Comparison of ENCODE assay signal across 17 mouse cellular contexts in the genomic region with DNA sequence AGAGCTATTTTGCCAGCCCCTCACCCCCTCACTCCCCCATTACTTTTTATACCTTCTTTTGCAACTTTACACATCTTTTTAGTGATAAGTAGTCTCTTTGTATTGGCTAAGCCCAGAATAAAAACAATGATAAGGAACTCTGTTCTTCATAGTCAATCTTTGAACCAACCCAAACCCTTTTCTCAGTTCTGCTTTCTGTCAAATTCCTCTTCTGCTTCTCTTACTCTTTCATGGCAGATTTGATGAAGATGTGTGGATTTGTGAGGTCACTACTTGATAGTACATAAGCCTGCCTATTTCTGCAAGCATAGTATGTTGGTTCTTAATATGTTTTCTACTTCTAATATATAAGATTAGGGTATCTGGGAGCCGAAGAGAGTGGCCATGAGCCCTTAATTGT.
"Had no signal": no experiment of that assay in that cellular context is flagged by ENCODE, and none has a peak within 500 bp of the region (broad histone marks: within the 10 kb centered on the region; RNA-seq: fewer than 3 reads in every experiment).

No protein-coding gene starts in this region.

- H3K9me3 ChIP-seq: midbrain, embryonic 10.5 days; midbrain, embryonic 12.5 days; neural tube, embryonic 13.5 days; neural tube, embryonic 15.5 days; stomach, embryonic 15.5 days had no signal

- H3K27me3 ChIP-seq: neural tube, embryonic 13.5 days; neural tube, embryonic 15.5 days; stomach, embryonic 15.5 days had no signal

- H3K4me3 ChIP-seq: midbrain, embryonic 10.5 days; midbrain, embryonic 12.5 days; myocyte; neural tube, embryonic 13.5 days; neural tube, embryonic 15.5 days; stomach, embryonic 15.5 days had no signal

- H3K27ac ChIP-seq: midbrain, embryonic 10.5 days; midbrain, embryonic 12.5 days; neural tube, embryonic 13.5 days; neural tube, embryonic 15.5 days; stomach, embryonic 15.5 days; stomach, postnatal 0 days had no signal

- H3K9ac ChIP-seq: lung, embryonic 14.5 days; midbrain, embryonic 12.5 days; neural tube, embryonic 13.5 days; neural tube, embryonic 15.5 days; stomach, embryonic 15.5 days had no signal

- ATAC-seq: midbrain, embryonic 16.5 days had no signal

- H3K4me2 ChIP-seq: lung, embryonic 14.5 days; midbrain, embryonic 12.5 days; neural tube, embryonic 13.5 days; neural tube, embryonic 15.5 days; stomach, embryonic 15.5 days had no signal

- DNase-seq: lung, adult 18-20 months; lung, embryonic 14.5 days; lung, postnatal 10 days; lung, postnatal 4 days; midbrain, embryonic 14.5 days; right cerebral cortex, postnatal 14 days; thymus, adult 2 months; thymus, postnatal 25 days; thymus, postnatal 4 days had no signal

- H3K4me1 ChIP-seq: midbrain, embryonic 12.5 days; stomach, embryonic 15.5 days had no signal

- H3K36me3 ChIP-seq: midbrain, embryonic 10.5 days; midbrain, embryonic 12.5 days; neural tube, embryonic 13.5 days; neural tube, embryonic 15.5 days; stomach, embryonic 15.5 days had no signal
